7 mouse cellular contexts compared by ENCODE assay signal in genomic region chr11:82914711-82915352, GRCm38 (mm10). TPM values are rescaled to one million over a fixed set of nuclear protein-coding genes. Genes with fewer than 3 reads are reported as not detected.
DNase-seq lines count a peak whose midpoint lies in the region; ATAC-seq and TF ChIP-seq lines count a peak whose summit lies in the region.

No protein-coding gene starts in this region.

- H3K4me2 ChIP-seq in hindbrain, postnatal 0 days (ENCODE audit: low read depth, low read length) = peak overlapping the region; percentile 50

- intact Hi-C loops in gastrocnemius, adult 2 months (cut with DNase I) = loop anchor here (1.0 to 10.0 kb wide), 2 partner anchors 44 to 380 kb away; partner anchors contain the start of gene Ap2b1
- intact Hi-C loops in left cerebral cortex, adult 2 months (cut with DNase I) = loop anchor here (1.0 to 2.0 kb wide), 3 partner anchors 44 to 348 kb away; no protein-coding TSS in a partner anchor

- peak; percentile 70; the same call in 1 of the 2 replicates for ATAC-seq in hindbrain, postnatal 0 days

- no peak overlapping the region for H3K9ac ChIP-seq in hindbrain, postnatal 0 days (replicated peaks; ENCODE audit: low read length)

- H3K4me1 ChIP-seq in hindbrain, postnatal 0 days (ENCODE audit: insufficient read depth, low read length) = no peaks in the 10 kb centered on the region
- peaks cover 8% of the 10 kb centered on the region for H3K4me1 ChIP-seq in megakaryocyte, embryonic 14.5 days

- no peaks in the 10 kb centered on the region for H3K27me3 ChIP-seq in hindbrain, postnatal 0 days (ENCODE audit: insufficient read depth, low read length)
- peaks cover 65% of the 10 kb centered on the region for H3K27me3 ChIP-seq in megakaryocyte, embryonic 14.5 days (replicated peaks)

- WGBS in hindbrain, postnatal 0 days = 9% methylated on average over 16 of the region's 16 CpGs

- no peaks in the 10 kb centered on the region for H3K36me3 ChIP-seq in hindbrain, postnatal 0 days (ENCODE audit: insufficient read depth, low read length)
- H3K36me3 ChIP-seq in megakaryocyte, embryonic 14.5 days (replicated peaks; ENCODE audit: low read length) = no peaks in the 10 kb centered on the region

- peak; percentile 88 for DNase-seq in ZHBTc4 (ENCODE audit: low read depth, low spot score)
- DNase-seq in cerebellum, postnatal 14 days = peak; percentile 88 to 90
- DNase-seq in gastrocnemius, adult 2 months = peak; percentile 81
- DNase-seq in hindbrain, postnatal 0 days (ENCODE audit: low spot score) = peak; percentile 89
- peak; percentile 72 to 79 for DNase-seq in left cerebral cortex, adult 2 months (ENCODE audit: extremely low spot score in 1 of 2, low spot score in 2 of 2)
- peak; percentile 80 for DNase-seq in right cerebral cortex, postnatal 14 days

- TF ChIP-seq CTCF in gastrocnemius, adult 2 months (IDR thresholded peaks at IDR 0.05) = peak; percentile 98
- TF ChIP-seq CTCF in hindbrain, postnatal 0 days (IDR thresholded peaks at IDR 0.05; ENCODE audit: low read depth) = peak; percentile 100
- TF ChIP-seq CTCF in left cerebral cortex, adult 2 months (IDR thresholded peaks at IDR 0.05) = peak; percentile 92

- H3K9me3 ChIP-seq in hindbrain, postnatal 0 days (ENCODE audit: low read length) = no peaks in the 10 kb centered on the region
- H3K9me3 ChIP-seq in megakaryocyte, embryonic 14.5 days = no peaks in the 10 kb centered on the region

- H3K27ac ChIP-seq in gastrocnemius, adult 2 months = no peak overlapping the region
- H3K27ac ChIP-seq in hindbrain, postnatal 0 days = no peak overlapping the region
- no peak overlapping the region for H3K27ac ChIP-seq in left cerebral cortex, adult 2 months

- peak overlapping the region; percentile 43 for H3K4me3 ChIP-seq in gastrocnemius, adult 2 months
- 0 out of 2 replicates have a peak overlapping the region, but pooled peaks have one; percentile 11 for H3K4me3 ChIP-seq in hindbrain, postnatal 0 days (ENCODE audit: low read length)
- no peak overlapping the region for H3K4me3 ChIP-seq in left cerebral cortex, adult 2 months
- H3K4me3 ChIP-seq in megakaryocyte, embryonic 14.5 days (replicated peaks) = peak overlapping the region; percentile 81

RNA-seq across cellular contexts. Expression of gene Unc45b, which starts 4.5 kb away (rescaled TPM):
- total RNA-seq in gastrocnemius, adult 2 months (2021) = 100 to 1,000 TPM; 169 to 206 TPM
- 0.42 and 4.5 TPM in 2 replicates for total RNA-seq in hindbrain, postnatal 0 days (2014; rRNA removed)
- 2.4 and 3.4 TPM in 2 replicates for polyA plus RNA-seq in hindbrain, postnatal 0 days (2015; fragmentation: Nextera tagmentation; extraction: Ambion mirVana)
- total RNA-seq in left cerebral cortex, adult 2 months (2021) = 1 to 10 TPM; 1.3 to 2.0 TPM
- polyA plus RNA-seq in megakaryocyte, embryonic 14.5 days (2012; ENCODE audit: insufficient read depth, low replicate concordance) = not detected in 2 replicates

RNA-seq across cellular contexts. Expression of gene Nle1, which starts 6.6 kb away (rescaled TPM):
- 10 to 100 TPM; 11.4 to 15.1 TPM for total RNA-seq in gastrocnemius, adult 2 months (2021)
- total RNA-seq in hindbrain, postnatal 0 days (2014; rRNA removed) = 23.5 and 34.2 TPM in 2 replicates
- 26.0 and 27.2 TPM in 2 replicates for polyA plus RNA-seq in hindbrain, postnatal 0 days (2015; fragmentation: Nextera tagmentation; extraction: Ambion mirVana)
- 10 to 100 TPM; 41.0 to 45.8 TPM for total RNA-seq in left cerebral cortex, adult 2 months (2021)
- 24.4 and 25.1 TPM in 2 replicates for polyA plus RNA-seq in megakaryocyte, embryonic 14.5 days (2012; ENCODE audit: insufficient read depth, low replicate concordance)

RNA-seq across cellular contexts. Expression of gene Fndc8, which starts 22.9 kb away (rescaled TPM):
- not detected for total RNA-seq in gastrocnemius, adult 2 months (2021)
- total RNA-seq in hindbrain, postnatal 0 days (2014; rRNA removed) = not detected in 2 replicates
- polyA plus RNA-seq in hindbrain, postnatal 0 days (2015; fragmentation: Nextera tagmentation; extraction: Ambion mirVana) = 0.13 TPM in 1 of 2 replicates, not detected in the other
- total RNA-seq in left cerebral cortex, adult 2 months (2021) = not detected
- polyA plus RNA-seq in megakaryocyte, embryonic 14.5 days (2012; ENCODE audit: insufficient read depth, low replicate concordance) = not detected in 2 replicates

RNA-seq across cellular contexts. Expression of gene Rad51d, which starts 24.4 kb away (rescaled TPM):
- 1 to 10 TPM; 2.7 to 3.6 TPM for total RNA-seq in gastrocnemius, adult 2 months (2021)
- total RNA-seq in hindbrain, postnatal 0 days (2014; rRNA removed) = 8.9 and 11.4 TPM in 2 replicates
- 9.7 TPM in 2 replicates for polyA plus RNA-seq in hindbrain, postnatal 0 days (2015; fragmentation: Nextera tagmentation; extraction: Ambion mirVana)
- total RNA-seq in left cerebral cortex, adult 2 months (2021) = 10 to 100 TPM; 16.9 to 19.8 TPM
- polyA plus RNA-seq in megakaryocyte, embryonic 14.5 days (2012; ENCODE audit: insufficient read depth, low replicate concordance) = 1.3 and 11.6 TPM in 2 replicates

RNA-seq across cellular contexts. Expression of gene Slfn5, which starts 36.3 kb away (rescaled TPM):
- 10 to 100 TPM; 12.2 to 24.1 TPM for total RNA-seq in gastrocnemius, adult 2 months (2021)
- total RNA-seq in hindbrain, postnatal 0 days (2014; rRNA removed) = 1.8 and 2.2 TPM in 2 replicates
- 2.1 and 2.4 TPM in 2 replicates for polyA plus RNA-seq in hindbrain, postnatal 0 days (2015; fragmentation: Nextera tagmentation; extraction: Ambion mirVana)
- 1 to 10 TPM; 2.7 to 5.5 TPM for total RNA-seq in left cerebral cortex, adult 2 months (2021)
- 1.5 TPM in 1 of 2 replicates, not detected in the other for polyA plus RNA-seq in megakaryocyte, embryonic 14.5 days (2012; ENCODE audit: insufficient read depth, low replicate concordance)

Comparison
In these comparisons a context has a peak if more than half of its experiments do, and no peak if none do; other contexts are left out.
1. RNA of gene Unc45b, which starts 4.5 kb away (total RNA-seq): 169 to 206 TPM in gastrocnemius, adult 2 months; 1.3 to 2.0 TPM in left cerebral cortex, adult 2 months and 0.42 to 4.5 TPM in hindbrain, postnatal 0 days; every median in the first group is over 10 times any median in the second.
2. Peak in every context shown above with its lines, with median percentiles within 50 percentile points of each other: DNase-seq and CTCF ChIP-seq.